Mouse (Mus musculus) kidney, embryonic 16.5 days (tissue): ENCODE data around the gene Ankrd44. TPM values are rescaled to one million over a fixed set of nuclear protein-coding genes. Genes with fewer than 3 reads are reported as not detected.

ENCODE experiments used
- ATAC-seq: fragments of 200-750 bp; cut with Nextera tagmentation; 2 replicates; pipeline ENCODE4 v1.8.0; 2017; ENCODE audit warnings: moderate TSS enrichment; ENCODE audit not compliant: low FRiP score, low TSS enrichment
- H3K27ac ChIP-seq: fragments of 300-500 bp; sonication (generic); 2 replicates; pipeline ENCODE4 v1.5.1; 2014; ENCODE audit warnings: low read length
- H3K27me3 ChIP-seq: fragments of 300-500 bp; sonication (generic); 2 replicates; pipeline ENCODE4 v1.6.1; 2014; ENCODE audit warnings: low read length, control low read depth, mixed read lengths; ENCODE audit not compliant: insufficient read depth
- H3K36me3 ChIP-seq: fragments of 300-500 bp; sonication (generic); 2 replicates; pipeline ENCODE4 v1.6.1; 2014; ENCODE audit warnings: low read length, control low read depth, mixed read lengths; ENCODE audit not compliant: insufficient read depth
- H3K4me1 ChIP-seq: fragments of 300-500 bp; sonication (generic); 2 replicates; pipeline ENCODE4 v1.6.1; 2014; ENCODE audit warnings: low read length, control low read depth, mixed read lengths; ENCODE audit not compliant: insufficient read depth
- H3K4me2 ChIP-seq: fragments of 300-500 bp; sonication (generic); replicated peaks from 2 replicates; pipeline ENCODE4 v1.6.1; 2014; ENCODE audit warnings: low read depth, low read length
- H3K4me3 ChIP-seq: fragments of 300-500 bp; sonication (generic); 2 replicates; pipeline ENCODE4 v1.5.1; 2014; ENCODE audit warnings: mild to moderate bottlenecking, low read length
- H3K9ac ChIP-seq: fragments of 300-500 bp; sonication (generic); replicated peaks from 2 replicates; pipeline ENCODE4 v1.6.1; 2014; ENCODE audit warnings: low read length
- H3K9me3 ChIP-seq: fragments of 300-500 bp; sonication (generic); 2 replicates; pipeline ENCODE4 v1.6.1; 2016; ENCODE audit warnings: low read length, control low read depth
- WGBS: fragments of 180-500 bp; shearing (Covaris S2); extraction: QIAGEN DNeasy Blood & Tissue Kit; methylation state at CpG from one replicate; pipeline ENCODE4 v1.1.7; 2014; 5-methylcytosine and 5-hydroxymethylcytosine counted together
- polyA plus RNA-seq: library from polyadenylated mRNA; unstranded; fragments of >200 nt; fragmentation: Nextera tagmentation; extraction: Ambion mirVana; gene quantifications from 2 replicates; pipeline ENCODE4 v1.2.1, GENCODE M21; 2015

Ankrd44 gene
- polyA plus RNA-seq, 1 experiment from 2014 or later, result 6.6 TPM

DNA sequence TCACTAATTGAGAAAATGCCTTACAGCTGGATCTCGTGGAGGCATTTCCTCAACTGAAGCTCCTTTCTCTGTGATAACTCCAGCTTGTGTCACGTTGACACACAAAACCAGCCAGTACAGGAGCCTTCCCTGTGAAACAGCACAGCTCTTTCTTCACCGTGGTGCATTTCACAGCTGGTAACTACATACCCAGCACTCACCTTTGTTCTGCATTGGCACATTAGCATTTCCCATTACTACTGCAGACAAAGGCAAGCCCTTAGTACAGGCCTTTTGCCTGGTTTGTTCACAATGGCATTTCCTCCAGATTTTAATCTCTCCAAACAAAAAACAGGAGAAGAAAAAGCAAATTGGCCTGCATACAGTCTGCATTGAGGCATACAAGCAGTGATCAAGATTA, 134.8 kb downstream of the Ankrd44 start:
- Histone ChIP-seq H3K4me1 (no peaks in the 10 kb centered on the region), H3K4me3 (no peak overlapping the region), H3K9me3 (no peaks in the 10 kb centered on the region), H3K4me2 (no peak overlapping the region), H3K27ac (no peak overlapping the region), H3K9ac (no peak overlapping the region), H3K36me3 (no peaks in the 10 kb centered on the region), H3K27me3 (no peaks in the 10 kb centered on the region)
- no peak for ATAC-seq
- 59% methylated on average over 3 of the region's 3 CpGs for WGBS

- Histone ChIP-seq H3K27me3 (no peaks in the 10 kb centered on the region), H3K9me3 (no peaks in the 10 kb centered on the region), H3K4me2 (no peak overlapping the region), H3K27ac (no peak overlapping the region), H3K4me1 (no peaks in the 10 kb centered on the region), H3K4me3 (no peak overlapping the region), H3K9ac (no peak overlapping the region), H3K36me3 (no peaks in the 10 kb centered on the region)
- 78% methylated on average over 7 of the region's 7 CpGs for WGBS
- no peak for ATAC-seq
These were observed 136.7 kb downstream of the Ankrd44 start for GRCm38 (mm10) chr1:54789327-54789960.

GRCm38 (mm10) chr1:54788337-54788736, 137.8 kb downstream of the Ankrd44 start:
- no peak overlapping the region for H3K27ac ChIP-seq
- ATAC-seq, result no peak
- H3K4me3 ChIP-seq, result no peak overlapping the region
- H3K4me1 ChIP-seq, result no peaks in the 10 kb centered on the region
- H3K36me3 ChIP-seq, result no peaks in the 10 kb centered on the region
- no peak overlapping the region for H3K4me2 ChIP-seq
- 72% methylated on average over 4 of the region's 4 CpGs for WGBS
- H3K27me3 ChIP-seq, result no peaks in the 10 kb centered on the region
- no peak overlapping the region for H3K9ac ChIP-seq
- H3K9me3 ChIP-seq, result no peaks in the 10 kb centered on the region

- no peak overlapping the region for H3K27ac ChIP-seq
- no peaks in the 10 kb centered on the region for H3K27me3 ChIP-seq
- WGBS, result 87% methylated on average over 6 of the region's 6 CpGs
- H3K4me1 ChIP-seq, result no peaks in the 10 kb centered on the region
- H3K36me3 ChIP-seq, result no peaks in the 10 kb centered on the region
- H3K4me2 ChIP-seq, result no peak overlapping the region
- ATAC-seq, result no peak
- H3K4me3 ChIP-seq, result no peak overlapping the region
- no peak overlapping the region for H3K9ac ChIP-seq
- no peaks in the 10 kb centered on the region for H3K9me3 ChIP-seq
These were observed 148.0 kb downstream of the Ankrd44 start for GRCm38 (mm10) chr1:54778151-54778550.

- 40% methylated on average over 6 of the region's 6 CpGs for WGBS
- Histone ChIP-seq H3K36me3 (no peaks in the 10 kb centered on the region), H3K27ac (no peak overlapping the region), H3K4me2 (no peak overlapping the region), H3K27me3 (no peaks in the 10 kb centered on the region), H3K4me1 (no peaks in the 10 kb centered on the region), H3K9me3 (no peaks in the 10 kb centered on the region), H3K4me3 (no peak overlapping the region), H3K9ac (no peak overlapping the region)
- ATAC-seq, result peak; percentile 49; the same call in 1 of the 2 replicates
These were observed 149.1 kb downstream of the Ankrd44 start for GRCm38 (mm10) chr1:54777104-54777503.

DNA sequence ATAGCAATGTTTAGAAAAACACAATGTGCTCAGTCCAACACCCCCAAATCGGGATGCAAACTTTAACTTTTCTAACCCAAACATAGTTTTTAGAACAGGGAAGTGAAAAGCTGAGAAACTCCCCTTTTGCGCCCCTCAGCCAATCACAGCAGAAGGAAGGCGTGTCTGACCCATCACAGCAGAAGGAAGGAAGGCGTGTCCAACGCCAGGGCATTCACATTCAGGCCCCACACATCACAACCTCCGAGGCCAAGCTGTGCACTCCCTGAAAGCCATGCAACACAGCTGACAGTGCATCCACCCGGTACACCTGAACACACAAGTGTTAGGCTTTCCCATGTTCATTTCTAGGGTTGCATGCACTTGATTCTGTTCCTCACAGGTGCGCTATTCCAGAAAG, 150.1 kb downstream of the Ankrd44 start:
- 62% methylated on average over 8 of the region's 8 CpGs for WGBS
- no peak overlapping the region for H3K4me2 ChIP-seq
- peaks cover 4% of the 10 kb centered on the region for H3K9me3 ChIP-seq
- no peak for ATAC-seq
- no peak overlapping the region for H3K27ac ChIP-seq
- no peaks in the 10 kb centered on the region for H3K36me3 ChIP-seq
- no peak overlapping the region for H3K4me3 ChIP-seq
- H3K27me3 ChIP-seq, result no peaks in the 10 kb centered on the region
- H3K9ac ChIP-seq, result no peak overlapping the region
- H3K4me1 ChIP-seq, result no peaks in the 10 kb centered on the region

DNA sequence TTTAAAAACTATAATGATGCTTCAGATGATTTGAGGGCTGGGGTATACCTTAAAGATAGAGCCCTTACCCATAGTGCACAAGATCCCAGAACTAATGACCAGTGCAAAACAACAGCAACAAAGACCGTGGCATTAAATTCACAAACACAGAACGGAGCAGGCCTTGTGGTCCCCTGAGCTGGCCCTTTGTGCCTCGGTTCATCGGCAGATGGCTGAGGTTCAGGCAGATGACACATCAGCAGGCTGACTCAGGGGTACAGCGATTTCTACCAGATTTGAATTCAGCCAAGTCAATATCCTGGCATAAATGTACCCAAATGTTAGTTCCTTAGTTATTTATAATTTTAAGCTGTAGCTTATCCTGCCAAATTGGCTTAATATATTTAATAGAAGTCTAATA, 153.3 kb downstream of the Ankrd44 start:
- Histone ChIP-seq H3K27ac (no peak overlapping the region), H3K4me1 (no peaks in the 10 kb centered on the region), H3K4me2 (no peak overlapping the region), H3K4me3 (no peak overlapping the region), H3K36me3 (no peaks in the 10 kb centered on the region), H3K9ac (no peak overlapping the region), H3K9me3 (peaks cover 12% of the 10 kb centered on the region), H3K27me3 (no peaks in the 10 kb centered on the region)
- ATAC-seq, result no peak
- 86% methylated on average over 5 of the region's 5 CpGs for WGBS

DNA sequence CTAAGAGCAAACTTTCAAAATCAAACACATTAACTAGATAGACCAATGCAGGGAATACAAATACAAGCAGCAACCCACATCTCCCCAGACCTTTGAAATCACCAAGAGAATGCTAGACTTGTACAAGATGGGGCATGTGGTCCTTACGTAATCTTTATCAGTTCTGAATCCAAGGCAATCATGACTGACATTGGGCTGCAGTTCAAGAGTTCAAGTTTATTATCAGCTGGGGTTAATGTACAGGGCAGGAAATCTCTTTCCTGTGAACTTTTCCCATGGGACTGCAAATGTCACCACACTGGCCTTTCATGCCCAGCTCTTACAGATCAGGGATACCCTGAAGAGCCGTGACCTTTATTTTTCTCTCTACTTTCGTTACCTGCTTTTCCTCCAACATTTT, 154.7 kb downstream of the Ankrd44 start:
- Histone ChIP-seq H3K27ac (no peak overlapping the region), H3K4me3 (no peak overlapping the region), H3K9me3 (peaks cover 12% of the 10 kb centered on the region), H3K27me3 (no peaks in the 10 kb centered on the region), H3K4me2 (no peak overlapping the region), H3K36me3 (no peaks in the 10 kb centered on the region), H3K4me1 (no peaks in the 10 kb centered on the region), H3K9ac (no peak overlapping the region)
- WGBS, result 78% methylated on average over 3 of the region's 3 CpGs
- no peak for ATAC-seq

- Histone ChIP-seq H3K9ac (no peak overlapping the region), H3K4me2 (no peak overlapping the region), H3K27me3 (no peaks in the 10 kb centered on the region), H3K36me3 (no peaks in the 10 kb centered on the region), H3K4me3 (no peak overlapping the region), H3K27ac (no peak overlapping the region), H3K4me1 (no peaks in the 10 kb centered on the region), H3K9me3 (peaks cover 12% of the 10 kb centered on the region)
- ATAC-seq, result no peak
- 66% methylated on average over 3 of the region's 3 CpGs for WGBS
These were observed 159.0 kb downstream of the Ankrd44 start for GRCm38 (mm10) chr1:54767221-54767620.

- Histone ChIP-seq H3K4me3 (no peak overlapping the region), H3K4me2 (no peak overlapping the region), H3K9me3 (peaks cover 4% of the 10 kb centered on the region), H3K27ac (no peak overlapping the region), H3K36me3 (no peaks in the 10 kb centered on the region), H3K4me1 (no peaks in the 10 kb centered on the region), H3K9ac (no peak overlapping the region), H3K27me3 (no peaks in the 10 kb centered on the region)
- WGBS, result 79% methylated on average over 2 of the region's 2 CpGs
- ATAC-seq, result no peak
These were observed 160.5 kb downstream of the Ankrd44 start for GRCm38 (mm10) chr1:54765632-54766238.
